Mouse (Mus musculus): ENCODE measurements at regions not wholly inside any gene's neighbourhood (a gene's known extent, or its start where the extent isn't known, plus 50 kb on each side); places are given as distances from the start of the nearest gene placed in this dataset.
"Not testable (repeated sequence)": the region's sequence is repeated elsewhere in the genome, so short reads cannot be mapped to it uniquely, and the experiment has no call there.

DNA sequence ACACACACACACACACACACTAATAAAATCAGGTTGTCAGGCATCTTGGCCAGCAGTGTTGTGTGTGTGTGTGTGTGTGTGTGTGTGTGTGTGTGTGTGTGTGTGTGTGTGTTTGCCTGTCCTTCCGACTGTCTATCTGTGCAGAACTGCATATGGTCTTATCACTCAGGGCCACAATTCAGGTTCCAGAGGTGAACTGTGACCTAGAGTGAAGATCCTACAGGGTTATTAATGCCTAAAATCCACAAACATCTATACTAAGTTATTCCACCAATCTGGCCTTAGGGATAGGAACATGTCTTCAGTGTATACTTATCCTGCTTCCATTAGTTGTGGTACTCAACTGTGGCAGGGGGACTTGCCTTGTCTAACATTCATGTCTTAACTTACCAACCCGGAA, 96.7 kb downstream of the Zfp369 start:
- not testable (repeated sequence) for H3K9ac ChIP-seq (ENCODE audit: low read length); H3K27ac ChIP-seq (ENCODE audit: low read depth); H3K9me3 ChIP-seq (ENCODE audit: control insufficient read depth, low read length); H3K27me3 ChIP-seq (replicated peaks; ENCODE audit: control insufficient read depth, insufficient read depth, low read length); H3K36me3 ChIP-seq (ENCODE audit: control insufficient read depth, insufficient read depth, low read length); H3K4me3 ChIP-seq (ENCODE audit: low read depth, low read length); H3K4me1 ChIP-seq (replicated peaks; ENCODE audit: control insufficient read depth, insufficient read depth, low read length); H3K4me2 ChIP-seq (ENCODE audit: low read length); ATAC-seq (replicated peaks; ENCODE audit: low FRiP score, low TSS enrichment, low read depth); DNase-seq (ENCODE audit: low spot score)
- 73% methylated on average over 1 of the region's 2 CpGs for WGBS

DNA sequence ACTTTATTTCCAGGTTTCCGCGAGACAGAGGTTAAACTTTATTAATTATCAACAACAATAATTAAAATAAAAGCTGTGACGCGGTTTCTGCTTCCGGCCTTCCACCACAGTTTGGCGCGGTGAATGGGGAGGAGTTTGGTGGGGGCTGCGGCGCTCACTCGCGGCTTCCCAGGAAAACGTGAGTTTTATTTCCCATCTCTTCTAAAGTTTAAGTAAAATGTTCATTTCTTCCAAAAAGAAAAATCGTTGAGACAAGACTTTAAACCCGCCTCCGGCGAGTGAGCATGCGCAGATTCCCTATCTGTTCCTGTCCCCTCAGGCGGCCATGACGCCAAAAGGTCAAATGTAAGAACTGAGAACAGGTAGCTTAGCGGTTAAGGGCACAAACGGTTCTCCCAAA, 100.8 kb downstream of the Zfp369 start:
- not testable (repeated sequence) for H3K4me1 ChIP-seq (replicated peaks; ENCODE audit: control insufficient read depth, insufficient read depth, low read length); H3K36me3 ChIP-seq (ENCODE audit: control insufficient read depth, insufficient read depth, low read length); H3K27me3 ChIP-seq (replicated peaks; ENCODE audit: control insufficient read depth, insufficient read depth, low read length); DNase-seq (ENCODE audit: low spot score); ATAC-seq (replicated peaks; ENCODE audit: low FRiP score, low TSS enrichment, low read depth); H3K9me3 ChIP-seq (ENCODE audit: control insufficient read depth, low read length); H3K27ac ChIP-seq (ENCODE audit: low read depth); H3K4me2 ChIP-seq (ENCODE audit: low read length); H3K4me3 ChIP-seq (ENCODE audit: low read depth, low read length); H3K9ac ChIP-seq (ENCODE audit: low read length)
- WGBS: 51% methylated on average over 18 of the region's 21 CpGs

DNA sequence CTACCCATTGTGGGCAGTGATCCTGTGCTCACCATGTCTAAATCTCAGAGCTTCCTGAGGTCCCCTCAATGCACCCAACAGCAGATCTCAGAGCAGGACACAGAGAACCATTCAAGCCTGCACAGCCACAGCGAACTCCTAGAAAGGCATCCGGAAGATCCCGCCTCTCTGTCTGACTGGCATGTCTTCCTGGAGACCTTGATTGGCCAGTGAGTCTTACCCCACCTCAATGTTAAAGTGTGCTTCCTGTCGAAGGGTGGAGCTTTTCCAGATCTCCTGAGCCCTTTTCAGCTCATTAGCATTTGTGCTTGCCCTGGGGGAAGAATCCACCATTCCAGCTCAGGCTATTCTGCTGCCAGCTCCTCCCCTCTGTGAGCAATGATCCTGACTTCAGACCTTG, 97.5 kb upstream of the Gm10139 start:
- not testable (repeated sequence) for H3K36me3 ChIP-seq (ENCODE audit: control insufficient read depth, insufficient read depth, low read length); H3K27me3 ChIP-seq (replicated peaks; ENCODE audit: control insufficient read depth, insufficient read depth, low read length)

DNA sequence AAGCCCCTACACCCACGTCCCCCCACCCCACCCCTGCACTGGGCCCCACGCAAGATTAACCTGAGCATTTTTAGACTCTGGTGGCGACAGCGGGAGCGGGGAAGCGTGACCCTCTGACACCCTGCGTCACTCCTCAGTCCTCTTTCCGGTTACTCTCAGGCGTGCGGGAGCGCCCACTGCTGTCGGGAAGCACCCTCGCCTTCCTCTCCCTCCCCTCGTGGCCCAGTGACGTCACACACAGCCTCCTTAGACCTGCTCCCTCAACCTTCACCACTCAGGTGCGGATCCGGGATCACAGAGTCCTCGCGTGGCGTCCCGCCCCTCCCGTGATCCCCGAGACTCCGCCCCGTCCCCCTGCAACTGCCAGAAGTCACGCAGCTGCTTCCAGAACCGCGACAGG, 92.3 kb upstream of the Gm10139 start:
- peak; percentile 58 for DNase-seq (ENCODE audit: low spot score)
- not testable (repeated sequence) for H3K9me3 ChIP-seq (ENCODE audit: control insufficient read depth, low read length); H3K36me3 ChIP-seq (ENCODE audit: control insufficient read depth, insufficient read depth, low read length); H3K27ac ChIP-seq (ENCODE audit: low read depth); H3K27me3 ChIP-seq (replicated peaks; ENCODE audit: control insufficient read depth, insufficient read depth, low read length); H3K9ac ChIP-seq (ENCODE audit: low read length); ATAC-seq (replicated peaks; ENCODE audit: low FRiP score, low TSS enrichment, low read depth); H3K4me1 ChIP-seq (replicated peaks; ENCODE audit: control insufficient read depth, insufficient read depth, low read length)
- Histone ChIP-seq H3K4me3 (ENCODE audit: low read depth, low read length) (peak overlapping the region; percentile 17; the same call in 1 of the 2 replicates), H3K4me2 (ENCODE audit: low read length) (peak overlapping the region; percentile 36)
- WGBS: 5% methylated on average over 26 of the region's 28 CpGs

More for the DNA sequence above, 97.5 kb upstream of the Gm10139 start:
- not testable (repeated sequence) for H3K4me2 ChIP-seq (ENCODE audit: low read length); ATAC-seq (replicated peaks; ENCODE audit: low FRiP score, low TSS enrichment, low read depth); H3K4me1 ChIP-seq (replicated peaks; ENCODE audit: control insufficient read depth, insufficient read depth, low read length); H3K4me3 ChIP-seq (ENCODE audit: low read depth, low read length); DNase-seq (ENCODE audit: low spot score); H3K9me3 ChIP-seq (ENCODE audit: control insufficient read depth, low read length); H3K9ac ChIP-seq (ENCODE audit: low read length); H3K27ac ChIP-seq (ENCODE audit: low read depth)
- 65% methylated on average over 3 of the region's 4 CpGs for WGBS
